Mouse (Mus musculus) neural tube, embryonic 15.5 days (tissue): Measurements from ENCODE around the gene Hoxa4. TPM values are rescaled to one million over a fixed set of nuclear protein-coding genes. Genes with fewer than 3 reads are reported as not detected.

ENCODE experiments used
- ATAC-seq: fragments of 200-750 bp; cut with Nextera tagmentation; 2 replicates; pipeline ENCODE4 v1.8.0; 2017; ENCODE audit warnings: mild to moderate bottlenecking, moderate TSS enrichment, moderate library complexity; ENCODE audit not compliant: low FRiP score
- H3K27ac ChIP-seq: fragments of 300-500 bp; sonication (generic); replicated peaks from 2 replicates; pipeline ENCODE4 v1.5.1; 2015; ENCODE audit warnings: mild to moderate bottlenecking, inconsistent platforms
- H3K27me3 ChIP-seq: fragments of 300-500 bp; sonication (generic); replicated peaks from 2 replicates; pipeline ENCODE4 v1.6.1; 2015; ENCODE audit warnings: inconsistent platforms
- H3K36me3 ChIP-seq: fragments of 300-500 bp; sonication (generic); 2 replicates; pipeline ENCODE4 v1.6.1; 2015; ENCODE audit warnings: inconsistent platforms
- H3K4me1 ChIP-seq: fragments of 300-500 bp; sonication (generic); 2 replicates; pipeline ENCODE4 v1.6.1; 2015; ENCODE audit warnings: inconsistent platforms
- H3K4me2 ChIP-seq: fragments of 300-500 bp; sonication (generic); 2 replicates; pipeline ENCODE4 v1.6.1; 2015; ENCODE audit warnings: inconsistent platforms, mild to moderate bottlenecking, moderate library complexity
- H3K4me3 ChIP-seq: fragments of 300-500 bp; sonication (generic); replicated peaks from 2 replicates; pipeline ENCODE4 v1.5.1; 2015; ENCODE audit warnings: mild to moderate bottlenecking, inconsistent platforms
- H3K9ac ChIP-seq: fragments of 300-500 bp; sonication (generic); replicated peaks from 2 replicates; pipeline ENCODE4 v1.6.1; 2015; ENCODE audit warnings: mild to moderate bottlenecking, inconsistent platforms
- H3K9me3 ChIP-seq: fragments of 300-500 bp; sonication (generic); replicated peaks from 2 replicates; pipeline ENCODE4 v1.6.1; 2016; ENCODE audit warnings: inconsistent platforms
- WGBS: fragments of 180-500 bp; shearing (Covaris S2); methylation state at CpG from one replicate; pipeline ENCODE4 v1.1.7; 2015; ENCODE audit warnings: mixed read lengths; 5-methylcytosine and 5-hydroxymethylcytosine counted together
- polyA plus RNA-seq: library from polyadenylated mRNA; unstranded; fragments of >200 nt; fragmentation: Nextera tagmentation; extraction: Ambion mirVana; gene quantifications from 2 replicates; pipeline ENCODE4 v1.2.1, GENCODE M21; 2015

Hoxa4 gene
- polyA plus RNA-seq, result 2.3 and 5.7 TPM in 2 replicates

- WGBS, result 2% methylated on average over 74 of the region's 102 CpGs
- peaks cover 6% of the 10 kb centered on the region; the same call in 1 of the 2 replicates for H3K36me3 ChIP-seq
- H3K4me3 ChIP-seq, result peak within 1 kb of the TSS; percentile 59
- peak within 1 kb of the TSS; percentile 70 for H3K9ac ChIP-seq
- peak within 1 kb of the TSS; percentile 92 for H3K27ac ChIP-seq
- H3K4me1 ChIP-seq, result peaks cover 80% of the 10 kb centered on the region
- H3K4me2 ChIP-seq, result peak within 1 kb of the TSS; percentile 97
- no peaks in the 10 kb centered on the region for H3K9me3 ChIP-seq
- peak; percentile 83 for ATAC-seq
- H3K27me3 ChIP-seq, result no peaks in the 10 kb centered on the region
These were observed at the start of gene Hoxa4 for GRCm38 (mm10) chr6:52190906-52191810. Hoxa4 (minus strand) TSS chr6:52191753.

- no peak overlapping the region for H3K9ac ChIP-seq
- H3K36me3 ChIP-seq, result no peaks in the 10 kb centered on the region
- H3K9me3 ChIP-seq, result no peaks in the 10 kb centered on the region
- peaks cover 59% of the 10 kb centered on the region for H3K27me3 ChIP-seq
- peak; percentile 14; the same call in 1 of the 2 replicates for ATAC-seq
- WGBS, result 11% methylated on average over 9 of the region's 9 CpGs
- peak overlapping the region; percentile 57 for H3K4me2 ChIP-seq
- H3K4me3 ChIP-seq, result peak overlapping the region; percentile 57; the same call in 1 of the 2 replicates
- peaks cover 23% of the 10 kb centered on the region for H3K4me1 ChIP-seq
- peak overlapping the region; percentile 91 for H3K27ac ChIP-seq
These were observed 49.6 kb upstream of the Hoxa4 start for GRCm38 (mm10) chr6:52241001-52241621.

GRCm38 (mm10) chr6:52240389-52241000, 48.9 kb upstream of the Hoxa4 start, which contains the start of gene Hoxa10:
Hoxa10 (minus strand) TSS chr6:52240854.
- Histone ChIP-seq H3K4me3 (peak within 1 kb of the TSS; percentile 57), H3K27ac (peak within 1 kb of the TSS; percentile 91), H3K36me3 (no peaks in the 10 kb centered on the region), H3K4me2 (peak within 1 kb of the TSS; percentile 57), H3K27me3 (peaks cover 53% of the 10 kb centered on the region), H3K9me3 (no peaks in the 10 kb centered on the region), H3K9ac (peak within 1 kb of the TSS; percentile 65), H3K4me1 (peaks cover 25% of the 10 kb centered on the region)
- 1% methylated on average over 34 of the region's 35 CpGs for WGBS
- ATAC-seq, result peak; percentile 62

GRCm38 (mm10) chr6:52239625-52240388, 48.3 kb upstream of the Hoxa4 start:
- Histone ChIP-seq H3K27me3 (peaks cover 46% of the 10 kb centered on the region), H3K36me3 (no peaks in the 10 kb centered on the region), H3K4me3 (peak overlapping the region; percentile 57), H3K4me1 (peaks cover 26% of the 10 kb centered on the region), H3K4me2 (peak overlapping the region; percentile 57), H3K9ac (peak overlapping the region; percentile 65), H3K27ac (peak overlapping the region; percentile 91), H3K9me3 (no peaks in the 10 kb centered on the region)
- ATAC-seq, result no peak
- 2% methylated on average over 30 of the region's 30 CpGs for WGBS

GRCm38 (mm10) chr6:52238976-52239375, 47.4 kb upstream of the Hoxa4 start:
- Histone ChIP-seq H3K27ac (no peak overlapping the region), H3K36me3 (no peaks in the 10 kb centered on the region), H3K4me1 (peaks cover 30% of the 10 kb centered on the region), H3K9me3 (no peaks in the 10 kb centered on the region), H3K4me3 (peak overlapping the region; percentile 57), H3K4me2 (peak overlapping the region; percentile 57), H3K27me3 (peaks cover 45% of the 10 kb centered on the region), H3K9ac (no peak overlapping the region)
- no peak for ATAC-seq
- WGBS, result 4% methylated on average over 7 of the region's 7 CpGs

- H3K4me1 ChIP-seq, result peaks cover 35% of the 10 kb centered on the region
- peaks cover 37% of the 10 kb centered on the region for H3K27me3 ChIP-seq
- H3K27ac ChIP-seq, result peak overlapping the region; percentile 69
- H3K4me2 ChIP-seq, result peak overlapping the region; percentile 57
- ATAC-seq, result no peak
- WGBS, result 4% methylated on average over 7 of the region's 7 CpGs
- H3K9me3 ChIP-seq, result no peaks in the 10 kb centered on the region
- peak overlapping the region; percentile 31 for H3K9ac ChIP-seq
- peak overlapping the region; percentile 57 for H3K4me3 ChIP-seq
- no peaks in the 10 kb centered on the region for H3K36me3 ChIP-seq
These were observed 46.6 kb upstream of the Hoxa4 start for GRCm38 (mm10) chr6:52238155-52238545.

- H3K4me2 ChIP-seq, result peak overlapping the region; percentile 57
- no peaks in the 10 kb centered on the region for H3K36me3 ChIP-seq
- peaks cover 31% of the 10 kb centered on the region for H3K27me3 ChIP-seq
- H3K9me3 ChIP-seq, result no peaks in the 10 kb centered on the region
- H3K4me3 ChIP-seq, result peak overlapping the region; percentile 57
- 15% methylated on average over 10 of the region's 10 CpGs for WGBS
- H3K27ac ChIP-seq, result peak overlapping the region; percentile 69
- H3K9ac ChIP-seq, result peak overlapping the region; percentile 31
- H3K4me1 ChIP-seq, result peaks cover 35% of the 10 kb centered on the region
- no peak for ATAC-seq
These were observed 46.0 kb upstream of the Hoxa4 start for GRCm38 (mm10) chr6:52237346-52238154.

- Histone ChIP-seq H3K4me2 (peak overlapping the region; percentile 57), H3K27me3 (peaks cover 27% of the 10 kb centered on the region), H3K27ac (peak overlapping the region; percentile 45), H3K4me3 (peak overlapping the region; percentile 57), H3K9me3 (no peaks in the 10 kb centered on the region), H3K9ac (peak overlapping the region; percentile 31; the same call in 1 of the 2 replicates), H3K36me3 (no peaks in the 10 kb centered on the region), H3K4me1 (peaks cover 35% of the 10 kb centered on the region)
- WGBS, result 27% methylated on average over 3 of the region's 3 CpGs
- ATAC-seq, result no peak
These were observed 45.3 kb upstream of the Hoxa4 start for GRCm38 (mm10) chr6:52236806-52237205.

- H3K27me3 ChIP-seq, result peaks cover 18% of the 10 kb centered on the region
- H3K9me3 ChIP-seq, result no peaks in the 10 kb centered on the region
- no peak for ATAC-seq
- peak overlapping the region; percentile 57 for H3K4me2 ChIP-seq
- H3K4me1 ChIP-seq, result peaks cover 29% of the 10 kb centered on the region
- no peaks in the 10 kb centered on the region for H3K36me3 ChIP-seq
- 0 out of 2 replicates have a peak overlapping the region, but pooled peaks have one; percentile 21 for H3K9ac ChIP-seq
- peak overlapping the region; percentile 57; the same call in 1 of the 2 replicates for H3K4me3 ChIP-seq
- 0 out of 2 replicates have a peak overlapping the region, but pooled peaks have one; percentile 45 for H3K27ac ChIP-seq
- 30% methylated on average over 6 of the region's 6 CpGs for WGBS
These were observed 44.3 kb upstream of the Hoxa4 start for GRCm38 (mm10) chr6:52235866-52236265.

- ATAC-seq, result no peak
- Histone ChIP-seq H3K27me3 (peaks cover 17% of the 10 kb centered on the region), H3K4me3 (peak overlapping the region; percentile 57), H3K9me3 (no peaks in the 10 kb centered on the region), H3K4me2 (peak overlapping the region; percentile 57), H3K36me3 (no peaks in the 10 kb centered on the region), H3K4me1 (peaks cover 26% of the 10 kb centered on the region), H3K9ac (0 out of 2 replicates have a peak overlapping the region, but pooled peaks have one; percentile 21), H3K27ac (peak overlapping the region; percentile 82)
- WGBS, result 23% methylated on average over 9 of the region's 9 CpGs
These were observed 43.7 kb upstream of the Hoxa4 start for GRCm38 (mm10) chr6:52235267-52235666.
